Mouse (Mus musculus) intestine, embryonic 15.5 days (tissue): Measurements from ENCODE around the gene Phka2. TPM values are rescaled to one million over a fixed set of nuclear protein-coding genes. Genes with fewer than 3 reads are reported as not detected.

Experiments
- ATAC-seq: fragments of 200-750 bp; cut with Nextera tagmentation; 2 replicates; pipeline ENCODE4 v1.8.0; 2017; ENCODE audit warnings: moderate TSS enrichment, moderate library complexity
- H3K27ac ChIP-seq: fragments of 300-500 bp; sonication (generic); 2 replicates; pipeline ENCODE4 v1.5.1; 2015; ENCODE audit warnings: mild to moderate bottlenecking, inconsistent platforms
- H3K27me3 ChIP-seq: fragments of 300-500 bp; sonication (generic); replicated peaks from 2 replicates; pipeline ENCODE4 v1.6.1; 2015; ENCODE audit warnings: inconsistent platforms
- H3K36me3 ChIP-seq: fragments of 300-500 bp; sonication (generic); 2 replicates; pipeline ENCODE4 v1.6.1; 2015; ENCODE audit warnings: inconsistent platforms
- H3K4me1 ChIP-seq: fragments of 300-500 bp; sonication (generic); replicated peaks from 2 replicates; pipeline ENCODE4 v1.6.1; 2015; ENCODE audit warnings: inconsistent platforms
- H3K4me2 ChIP-seq: fragments of 300-500 bp; sonication (generic); replicated peaks from 2 replicates; pipeline ENCODE4 v1.6.1; 2015; ENCODE audit warnings: mild to moderate bottlenecking, inconsistent platforms
- H3K4me3 ChIP-seq: fragments of 300-500 bp; sonication (generic); replicated peaks from 2 replicates; pipeline ENCODE4 v1.5.1; 2015; ENCODE audit warnings: inconsistent platforms
- H3K9ac ChIP-seq: fragments of 300-500 bp; sonication (generic); 2 replicates; pipeline ENCODE4 v1.6.1; 2015; ENCODE audit warnings: inconsistent platforms
- H3K9me3 ChIP-seq: fragments of 300-500 bp; sonication (generic); 2 replicates; pipeline ENCODE4 v1.6.1; 2016; ENCODE audit warnings: inconsistent platforms
- WGBS: fragments of 180-500 bp; shearing (Covaris S2); methylation state at CpG from one replicate; pipeline ENCODE4 v1.1.7; 2015; 5-methylcytosine and 5-hydroxymethylcytosine counted together
- polyA plus RNA-seq: library from polyadenylated mRNA; unstranded; fragments of >200 nt; fragmentation: Nextera tagmentation; extraction: Ambion mirVana; gene quantifications from 2 replicates; pipeline ENCODE4 v1.2.1, GENCODE M21; 2015

Gene Phka2
- polyA plus RNA-seq, 1 experiment from 2014 or later = 11.1 TPM

DNA sequence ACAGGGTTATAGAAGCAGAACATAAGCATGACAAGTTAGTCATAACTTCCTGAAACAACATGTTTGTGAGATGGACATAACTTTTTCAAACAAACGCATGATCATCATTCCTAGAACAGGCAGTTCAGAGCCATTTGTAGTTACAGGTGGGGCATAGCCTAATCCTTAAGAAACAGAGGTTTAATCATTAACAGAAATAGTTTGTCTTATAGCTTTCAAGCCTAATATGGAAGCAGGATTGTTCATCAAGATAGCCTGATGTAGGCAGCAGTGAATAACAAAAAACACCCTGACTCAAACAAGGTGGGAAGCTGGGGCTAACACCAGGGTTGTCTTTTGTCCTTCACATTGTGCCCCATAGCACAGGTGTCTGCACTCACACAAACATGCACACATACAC is 100.8 kb downstream of the Phka2 start:
- no peaks in the 10 kb centered on the region for H3K9me3 ChIP-seq
- no peak overlapping the region for H3K9ac ChIP-seq
- no peak overlapping the region for H3K4me2 ChIP-seq
- WGBS = 68% methylated on average over 1 of the region's 1 CpGs
- H3K36me3 ChIP-seq = no peaks in the 10 kb centered on the region
- H3K27me3 ChIP-seq = 0 out of 2 replicates have a peak, but pooled peaks cover 3% of the 10 kb centered on the region
- no peak overlapping the region for H3K4me3 ChIP-seq
- no peaks in the 10 kb centered on the region for H3K4me1 ChIP-seq
- ATAC-seq = peak; percentile 82
- no peak overlapping the region for H3K27ac ChIP-seq

DNA sequence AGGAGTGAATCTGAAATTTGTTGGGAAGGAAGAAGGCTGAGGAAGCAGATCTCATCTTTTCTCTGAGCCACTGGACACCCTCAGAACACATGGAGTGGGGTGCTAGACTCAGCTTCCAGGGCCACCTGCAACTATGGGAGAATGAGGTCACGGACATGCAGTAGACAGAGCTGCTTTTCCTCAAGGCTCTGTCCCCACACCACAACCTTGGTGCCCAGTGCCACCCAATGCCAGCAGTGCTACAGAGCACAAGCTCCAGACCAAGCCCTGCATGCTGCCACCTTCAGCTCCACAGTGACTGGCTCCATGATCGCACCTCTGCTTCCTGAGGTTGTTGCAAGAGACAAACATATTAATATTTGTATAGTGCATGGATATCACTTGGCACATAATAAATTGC is 101.3 kb downstream of the Phka2 start:
- no peaks in the 10 kb centered on the region for H3K9me3 ChIP-seq
- no peak overlapping the region for H3K4me3 ChIP-seq
- no peak overlapping the region for H3K4me2 ChIP-seq
- no peak for ATAC-seq
- WGBS = 84% methylated on average over 2 of the region's 2 CpGs
- no peaks in the 10 kb centered on the region for H3K4me1 ChIP-seq
- H3K27ac ChIP-seq = no peak overlapping the region
- 0 out of 2 replicates have a peak, but pooled peaks cover 3% of the 10 kb centered on the region for H3K27me3 ChIP-seq
- no peak overlapping the region for H3K9ac ChIP-seq
- no peaks in the 10 kb centered on the region for H3K36me3 ChIP-seq

- Histone ChIP-seq H3K27me3 (0 out of 2 replicates have a peak, but pooled peaks cover 3% of the 10 kb centered on the region), H3K4me1 (no peaks in the 10 kb centered on the region), H3K27ac (no peak overlapping the region), H3K4me3 (no peak overlapping the region), H3K9me3 (no peaks in the 10 kb centered on the region), H3K36me3 (no peaks in the 10 kb centered on the region), H3K9ac (no peak overlapping the region), H3K4me2 (no peak overlapping the region)
- WGBS = 61% methylated on average over 6 of the region's 6 CpGs
- no peak for ATAC-seq
These were observed 102.1 kb downstream of the Phka2 start for GRCm38 (mm10) chrX:160603981-160604541.

- no peak overlapping the region for H3K27ac ChIP-seq
- H3K4me3 ChIP-seq = no peak overlapping the region
- no peak for ATAC-seq
- 32% methylated on average over 3 of the region's 3 CpGs for WGBS
- no peak overlapping the region for H3K9ac ChIP-seq
- H3K4me2 ChIP-seq = no peak overlapping the region
- no peaks in the 10 kb centered on the region for H3K27me3 ChIP-seq
- H3K4me1 ChIP-seq = no peaks in the 10 kb centered on the region
- H3K36me3 ChIP-seq = no peaks in the 10 kb centered on the region
- H3K9me3 ChIP-seq = no peaks in the 10 kb centered on the region
These were observed 107.9 kb downstream of the Phka2 start for GRCm38 (mm10) chrX:160609849-160610248.

GRCm38 (mm10) chrX:160610482-160610881 is 108.5 kb downstream of the Phka2 start:
- H3K27ac ChIP-seq = no peak overlapping the region
- H3K27me3 ChIP-seq = no peaks in the 10 kb centered on the region
- no peak for ATAC-seq
- no peak overlapping the region for H3K4me2 ChIP-seq
- 84% methylated on average over 2 of the region's 2 CpGs for WGBS
- H3K4me1 ChIP-seq = no peaks in the 10 kb centered on the region
- H3K4me3 ChIP-seq = no peak overlapping the region
- no peaks in the 10 kb centered on the region for H3K9me3 ChIP-seq
- no peaks in the 10 kb centered on the region for H3K36me3 ChIP-seq
- no peak overlapping the region for H3K9ac ChIP-seq

GRCm38 (mm10) chrX:160610882-160611644 is 109.1 kb downstream of the Phka2 start:
- no peak for ATAC-seq
- H3K4me3 ChIP-seq = no peak overlapping the region
- H3K9ac ChIP-seq = no peak overlapping the region
- H3K4me1 ChIP-seq = no peaks in the 10 kb centered on the region
- H3K27me3 ChIP-seq = no peaks in the 10 kb centered on the region
- no peaks in the 10 kb centered on the region for H3K9me3 ChIP-seq
- no peak overlapping the region for H3K27ac ChIP-seq
- 51% methylated on average over 4 of the region's 4 CpGs for WGBS
- H3K36me3 ChIP-seq = no peaks in the 10 kb centered on the region
- no peak overlapping the region for H3K4me2 ChIP-seq

Other genes with a start within 250 kb of the Phka2 start
- gene Adgrg2, start 111.5 kb upstream of the Phka2 start, polyA plus RNA-seq = 1.1 and 1.5 TPM in 2 replicates
- 0.06 and 0.14 TPM in 2 replicates for gene Ppef1, start 233.6 kb downstream of the Phka2 start, polyA plus RNA-seq